Mouse (Mus musculus) mesoderm, embryonic 11.5 days (tissue): ENCODE data around the gene Ctdsp2.

Source experiments
- DNase-seq: peaks from one replicate; pipeline ENCODE4 v3.0.0-alpha.2; 2012; ENCODE audit warnings: low read depth, low spot score

The Ctdsp2 gene

DNA sequence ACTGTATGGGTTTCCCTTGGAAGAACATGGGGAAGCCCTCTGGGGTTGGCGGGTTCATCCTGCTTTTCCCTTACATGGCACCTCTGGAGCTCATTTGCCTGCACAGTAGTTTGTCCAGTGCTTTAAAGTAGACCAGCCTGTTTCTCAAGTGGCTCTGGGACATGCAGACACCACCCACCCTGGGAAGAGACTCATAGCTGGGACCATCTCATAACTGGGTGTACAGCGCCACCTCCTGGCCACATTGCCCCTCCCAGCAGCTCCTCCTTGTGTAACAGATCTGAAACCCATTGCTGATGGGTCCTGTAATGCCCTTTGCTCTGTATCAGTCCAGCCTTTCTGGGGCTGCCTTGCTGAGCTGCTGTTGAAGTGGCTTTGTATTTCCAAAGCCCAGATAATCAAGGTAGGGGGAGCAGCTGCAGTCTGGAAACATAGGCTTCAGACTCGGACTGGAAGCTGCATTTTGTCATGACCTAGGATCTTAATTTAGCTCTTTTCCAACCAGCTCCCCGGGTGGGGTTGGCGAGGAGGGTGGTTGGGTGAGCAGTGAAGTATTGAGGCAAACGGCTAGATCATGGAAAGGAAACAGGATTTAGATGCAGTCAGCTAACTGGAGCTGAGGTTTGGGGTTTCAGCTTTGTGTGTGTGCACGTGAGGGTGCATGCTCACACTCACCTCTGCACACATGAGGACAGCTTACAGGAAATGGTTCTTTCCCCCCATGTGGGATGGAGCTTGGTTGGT is 12.0 kb downstream of the Ctdsp2 start:
- peak; percentile 92 for DNase-seq

DNA sequence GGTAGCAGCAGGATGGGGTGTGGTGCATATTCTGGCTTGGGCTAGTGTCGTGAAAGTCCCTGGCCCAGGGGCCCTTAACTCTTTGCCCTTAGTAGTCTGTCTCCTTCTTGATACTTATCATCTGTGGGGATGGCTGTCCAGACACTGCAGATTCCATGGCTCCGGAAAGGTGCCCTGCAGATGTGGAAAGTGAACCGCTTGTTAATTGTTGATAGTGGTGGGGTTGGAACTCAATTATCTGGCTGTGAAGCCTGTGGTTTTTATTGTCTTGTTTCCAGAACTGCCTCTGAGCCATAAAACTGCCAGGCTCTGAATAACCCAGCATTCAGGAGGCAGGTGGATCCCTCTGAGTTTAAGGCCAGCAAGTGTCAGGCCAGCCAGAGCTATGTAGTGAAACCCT is 13.2 kb downstream of the Ctdsp2 start:
- DNase-seq, result no peak

DNA sequence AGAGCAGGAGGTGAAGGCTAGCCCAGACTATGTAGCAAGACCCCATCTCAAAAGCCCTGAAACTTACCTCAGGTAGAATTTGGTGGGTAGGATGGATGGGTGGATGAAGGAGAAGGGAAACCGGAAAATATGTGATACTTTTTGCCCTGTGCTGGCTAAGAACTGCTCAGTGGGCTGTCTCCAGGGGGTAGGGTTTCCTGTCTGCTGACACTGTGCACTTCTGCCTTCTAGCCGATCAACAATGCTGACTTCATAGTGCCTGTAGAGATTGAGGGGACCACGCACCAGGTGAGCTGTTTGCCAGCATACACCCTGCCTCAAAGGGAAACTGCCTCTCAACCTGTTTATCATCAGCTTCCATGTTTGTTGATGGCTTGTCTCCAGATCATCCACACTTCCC is 15.1 kb downstream of the Ctdsp2 start:
- DNase-seq, result no peak

DNA sequence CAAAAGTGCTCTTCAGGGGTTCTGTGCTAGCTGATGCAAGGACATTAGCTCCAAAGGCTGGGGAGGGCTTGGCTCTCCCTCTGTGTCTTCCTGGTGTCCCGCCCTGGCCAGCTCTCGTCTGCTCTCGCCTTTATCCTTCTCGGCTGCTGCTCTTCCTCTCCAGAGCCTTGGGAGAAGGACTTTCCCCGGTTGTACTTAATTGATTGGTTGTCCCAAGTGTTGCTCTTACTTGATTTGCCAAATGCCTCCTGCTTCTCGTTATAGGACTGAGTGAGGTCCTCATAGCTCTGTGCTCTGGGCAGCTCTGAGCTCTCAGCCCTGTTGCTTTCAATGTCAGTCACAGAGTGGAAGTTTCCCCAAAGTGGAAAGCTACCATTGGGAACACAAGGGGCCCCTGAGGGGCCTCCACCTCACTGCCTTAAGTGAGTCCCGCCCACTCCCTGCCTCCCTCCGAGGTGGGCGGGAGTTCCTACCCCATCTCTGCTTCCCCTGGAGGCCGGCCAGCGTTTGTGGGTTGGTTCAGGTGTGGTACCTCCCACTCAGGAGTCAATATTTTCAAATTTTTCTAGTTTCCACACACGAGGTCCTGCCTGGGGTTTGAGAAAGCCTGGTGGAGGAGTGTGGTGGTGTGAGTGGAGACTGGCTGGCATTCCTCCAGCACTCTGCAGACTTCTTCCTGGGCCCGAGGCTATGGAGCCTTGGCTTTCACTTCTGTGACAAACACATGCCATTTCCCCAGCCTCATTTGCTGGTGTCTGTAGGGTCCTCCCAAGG is 19.0 kb downstream of the Ctdsp2 start:
- no peak for DNase-seq

DNA sequence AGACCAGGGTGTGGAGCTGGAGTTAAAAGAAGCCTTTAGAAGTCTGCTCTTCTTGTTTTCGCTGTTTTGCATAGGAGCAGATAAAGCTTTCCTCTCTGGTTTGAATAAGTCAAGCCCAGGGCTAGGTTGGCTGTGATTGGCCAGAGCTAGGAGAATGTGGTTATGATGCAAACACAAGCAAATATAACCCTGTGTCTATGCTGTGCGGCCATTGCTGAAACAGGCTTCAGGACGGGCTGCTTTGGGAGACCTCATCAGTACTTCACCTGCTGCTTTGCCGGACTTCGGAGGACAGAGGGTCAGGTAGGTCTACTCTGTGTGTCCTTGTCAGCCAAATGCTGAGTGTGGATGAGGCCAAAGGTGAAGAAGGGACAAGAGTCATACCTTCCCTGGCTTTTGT is 22.0 kb downstream of the Ctdsp2 start, which contains the start of gene Avil:
Gene Avil (plus strand): TSS at position 181 of the 400 bp plus-strand sequence.
- no peak for DNase-seq

DNA sequence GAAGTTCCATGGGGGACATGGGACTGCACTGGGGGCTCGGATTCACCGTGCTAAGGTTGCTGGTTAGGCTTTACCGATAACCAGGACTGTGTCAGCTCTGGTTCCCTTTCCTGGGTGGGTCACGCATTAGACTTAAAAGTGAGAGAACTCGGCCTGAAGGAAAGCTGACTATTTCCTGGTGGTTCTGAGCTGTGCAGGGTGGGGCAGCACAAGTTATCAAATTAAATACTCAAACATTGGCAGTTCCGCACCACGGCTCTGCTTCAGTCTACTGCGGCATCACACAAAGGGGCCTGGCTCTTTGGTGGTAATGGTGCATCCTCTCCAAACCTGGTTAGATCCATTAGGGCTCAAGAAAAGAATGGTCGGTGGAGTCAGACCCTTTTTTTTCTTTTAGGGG is 22.8 kb downstream of the Ctdsp2 start:
- DNase-seq, result no peak

DNA sequence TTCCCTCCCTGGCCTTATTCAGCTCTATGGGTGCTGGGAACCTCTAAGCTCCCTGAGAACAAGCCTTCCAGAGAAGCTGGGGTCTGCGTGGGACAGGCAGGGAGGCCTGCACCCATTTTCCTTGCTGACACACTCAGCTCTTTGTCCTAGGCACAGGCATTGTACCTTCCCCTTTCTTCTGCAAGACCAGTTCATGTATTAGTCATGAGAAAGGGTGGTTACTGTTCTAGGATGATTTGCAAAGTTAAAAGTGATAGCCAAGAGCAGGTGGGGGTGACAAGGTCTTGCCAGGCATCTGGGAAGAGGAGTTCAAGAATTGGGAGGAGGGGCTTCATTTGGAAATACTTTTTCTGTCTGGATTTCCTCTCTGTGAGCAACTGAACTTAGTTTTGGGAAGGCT is 23.5 kb downstream of the Ctdsp2 start:
- no peak for DNase-seq

DNA sequence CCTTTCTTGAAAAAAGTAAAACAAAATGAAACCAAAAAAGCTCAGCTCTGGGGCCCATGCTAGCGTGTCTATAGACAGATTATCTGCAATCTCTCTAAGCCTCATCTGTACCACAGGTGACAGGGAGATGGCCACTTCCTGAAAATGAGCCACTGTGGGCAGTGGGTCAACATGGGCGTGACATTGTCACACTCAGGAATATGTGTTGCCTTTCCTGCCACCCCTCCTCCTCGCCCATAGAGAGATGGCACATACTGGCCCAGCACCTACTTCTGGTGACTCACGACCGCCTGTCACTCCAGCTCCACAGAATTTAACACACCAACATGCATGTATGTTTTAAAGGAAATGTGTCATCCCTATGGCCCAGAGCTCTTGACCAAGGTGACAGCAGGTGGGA is 24.2 kb downstream of the Ctdsp2 start:
- no peak for DNase-seq

DNA sequence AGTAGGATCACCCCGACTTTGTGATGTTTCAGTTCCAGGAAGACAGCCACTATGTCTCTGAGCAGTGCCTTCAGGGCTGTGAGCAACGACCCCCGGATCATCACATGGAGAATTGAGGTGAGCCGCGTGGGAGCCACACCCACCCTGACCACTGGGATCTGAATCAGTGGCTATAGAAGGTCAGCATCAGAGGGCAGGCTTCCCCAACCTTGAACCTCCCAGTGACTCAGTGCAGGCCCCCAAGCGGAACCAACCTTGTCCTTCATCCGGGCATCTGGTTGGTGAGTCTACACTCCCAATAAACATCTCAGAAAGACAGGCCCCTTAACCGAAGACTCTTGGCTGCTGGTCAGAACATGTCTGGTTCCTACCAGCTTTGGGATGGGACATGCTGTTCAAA is 24.8 kb downstream of the Ctdsp2 start:
- no peak for DNase-seq

DNA sequence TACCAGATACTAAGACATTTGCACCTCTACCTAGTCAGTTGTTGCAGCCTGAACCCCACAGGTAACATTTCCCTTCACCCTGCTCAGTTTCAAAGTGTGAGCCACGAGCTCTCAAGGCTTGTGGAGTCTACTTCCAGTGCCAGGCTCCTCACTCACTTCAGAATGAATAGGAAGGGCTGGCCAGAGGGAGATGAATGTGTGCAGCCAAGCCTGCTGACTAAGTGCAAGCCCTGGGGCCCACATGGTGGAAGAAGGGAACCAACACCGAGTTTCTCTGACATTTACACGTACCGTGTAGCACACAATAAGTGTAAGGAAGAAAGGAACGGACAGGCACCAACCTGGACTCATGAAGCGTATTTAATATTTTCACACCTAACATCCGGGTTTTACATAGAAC is 25.3 kb downstream of the Ctdsp2 start:
- DNase-seq, result no peak

DNA sequence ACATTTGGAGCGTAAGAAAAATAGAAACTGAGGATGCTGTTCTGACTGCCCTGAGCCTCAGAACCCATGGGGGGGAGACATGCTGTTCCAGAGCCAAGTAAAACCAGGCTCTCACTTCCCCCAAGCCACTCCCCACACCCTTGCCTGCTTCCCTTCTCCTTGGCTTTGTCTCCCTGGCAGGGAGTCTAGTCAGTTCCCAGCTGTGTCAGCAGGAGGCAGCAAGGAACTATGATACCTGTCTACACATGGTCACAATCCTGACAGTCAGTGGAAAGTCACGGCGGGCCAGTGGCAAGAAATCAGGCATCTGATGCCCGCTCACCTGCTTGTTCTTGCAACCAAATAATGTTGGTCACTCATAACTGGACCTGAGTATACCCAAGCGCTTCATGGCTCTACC is 38.0 kb downstream of the Ctdsp2 start:
- DNase-seq, result no peak

DNA sequence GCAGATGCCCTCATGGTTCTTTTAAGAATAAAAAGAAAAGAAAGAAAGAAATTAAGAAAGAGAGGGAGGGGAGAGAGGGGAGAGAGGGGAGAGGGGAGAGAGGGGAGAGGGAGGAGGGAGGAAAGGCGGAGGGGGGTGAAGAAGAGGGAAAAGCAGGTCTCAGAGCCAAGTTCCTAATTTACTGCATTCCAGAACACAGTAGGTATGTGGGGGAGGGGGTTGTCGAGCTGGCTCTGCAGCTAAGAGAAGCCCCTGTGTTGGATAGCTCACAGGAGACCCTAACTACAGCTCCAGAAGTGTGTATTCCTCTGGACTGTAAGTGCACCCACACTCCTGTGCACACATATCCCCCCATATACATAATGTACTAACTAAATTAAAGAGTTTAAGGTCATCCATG is 38.6 kb downstream of the Ctdsp2 start:
- no peak for DNase-seq

DNA sequence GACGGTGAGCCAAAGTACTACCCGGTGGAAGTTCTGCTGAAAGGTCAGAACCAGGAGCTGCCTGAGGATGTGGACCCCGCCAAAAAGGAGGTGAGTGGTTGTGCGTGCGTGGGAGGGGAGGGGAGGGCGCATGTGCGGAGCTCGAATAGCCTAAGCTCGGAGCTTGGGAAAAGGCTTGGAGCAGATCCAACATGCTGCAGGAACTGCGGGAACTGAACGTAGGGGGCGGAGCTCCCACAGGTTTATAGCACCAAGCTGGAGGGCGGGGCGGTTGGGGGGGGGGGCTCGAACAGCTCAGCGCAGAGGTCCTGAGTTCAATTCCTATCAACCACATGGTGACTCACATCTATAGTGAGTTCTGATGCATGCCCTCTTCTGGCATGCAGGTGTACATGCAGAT is 39.9 kb downstream of the Ctdsp2 start:
- no peak for DNase-seq

DNA sequence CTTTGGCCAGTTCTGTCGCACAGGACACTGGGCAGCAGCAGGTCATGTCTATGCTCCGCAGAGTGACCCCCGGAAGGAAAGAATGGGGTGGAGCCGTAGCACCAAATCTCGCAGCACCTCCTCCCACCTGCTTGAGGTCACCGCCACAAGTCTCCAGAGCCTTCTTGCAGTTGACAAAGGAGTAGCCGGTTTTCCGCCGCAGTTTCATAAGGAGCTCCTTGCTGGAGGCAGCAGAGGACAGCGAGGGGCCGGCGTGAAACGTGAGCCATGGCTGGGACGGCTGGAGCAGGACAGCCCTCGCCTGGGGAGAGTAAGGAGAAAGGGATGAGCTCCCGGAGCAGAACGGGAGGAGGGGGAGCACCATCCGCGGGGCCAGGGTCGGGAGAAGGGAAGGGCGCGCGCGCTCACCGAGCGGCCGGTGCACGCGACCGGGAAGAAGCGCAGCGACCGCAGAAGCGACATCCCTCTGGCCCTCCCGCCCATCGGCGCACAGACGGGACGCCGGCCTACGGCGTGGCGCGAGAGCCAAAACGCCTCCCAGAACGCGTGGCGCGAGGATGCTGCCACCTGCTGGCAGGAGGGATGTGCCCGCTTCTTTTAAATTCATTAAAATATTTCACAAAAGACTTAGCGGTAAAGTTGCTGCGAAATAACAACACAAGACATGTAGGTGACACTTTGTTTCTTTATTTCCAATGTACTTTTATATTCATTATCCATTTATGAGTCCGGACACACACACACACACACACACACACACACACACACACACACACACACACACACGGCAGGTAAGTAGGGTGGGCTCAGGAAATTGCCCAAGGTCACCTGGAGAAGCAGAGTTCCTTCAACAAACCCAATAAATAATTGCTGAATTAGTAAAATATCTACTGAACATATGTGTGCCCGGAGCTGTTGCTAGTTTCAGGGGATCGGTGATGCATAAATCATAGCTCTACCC is 52.1 kb downstream of the Ctdsp2 start, which contains the start of gene Tsfm:
Gene Tsfm (minus strand): TSS at position 505 of the 961 bp plus-strand sequence.
- DNase-seq, result peak; percentile 94

DNA sequence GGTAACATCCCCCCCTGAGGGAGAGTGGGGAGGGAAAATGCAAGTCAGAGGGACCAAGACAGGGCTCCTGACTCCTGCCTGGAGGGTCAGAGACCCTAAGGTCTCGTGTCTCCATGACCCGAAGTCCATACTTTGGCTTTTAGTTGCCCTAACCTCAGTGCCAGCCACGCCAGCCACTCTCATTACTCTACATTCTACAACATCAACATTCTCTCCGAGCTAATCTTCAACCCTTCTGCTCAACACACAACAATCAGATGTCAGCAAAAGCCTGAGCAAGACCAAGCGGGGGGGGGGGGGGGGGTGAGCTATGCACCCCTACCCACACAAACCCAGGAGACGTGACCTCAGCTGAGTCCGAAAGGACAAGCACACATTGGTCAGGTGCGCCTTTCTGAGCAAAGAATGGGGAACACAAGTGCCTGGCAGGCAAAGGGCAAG is 54.8 kb downstream of the Ctdsp2 start:
- no peak for DNase-seq

DNA sequence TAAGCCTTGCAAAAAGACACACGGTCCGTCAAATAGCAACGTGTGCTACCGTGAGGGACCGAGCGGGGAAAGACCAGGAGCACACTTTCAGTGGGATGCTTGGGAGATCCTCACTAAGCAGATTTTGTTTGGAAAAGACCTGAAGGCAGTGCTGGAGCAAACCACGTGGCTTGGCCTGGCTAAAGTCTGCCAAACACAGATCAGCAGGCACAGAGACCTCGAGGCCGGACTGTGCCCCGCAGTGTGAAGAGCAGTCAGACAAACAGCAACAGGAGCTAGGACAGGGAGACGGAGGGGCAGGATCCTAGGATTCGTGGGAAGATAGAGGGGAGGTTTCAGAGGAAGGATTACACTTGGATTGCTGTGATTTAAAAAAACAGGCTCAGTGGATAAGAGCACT is 57.8 kb downstream of the Ctdsp2 start:
- DNase-seq, result no peak

DNA sequence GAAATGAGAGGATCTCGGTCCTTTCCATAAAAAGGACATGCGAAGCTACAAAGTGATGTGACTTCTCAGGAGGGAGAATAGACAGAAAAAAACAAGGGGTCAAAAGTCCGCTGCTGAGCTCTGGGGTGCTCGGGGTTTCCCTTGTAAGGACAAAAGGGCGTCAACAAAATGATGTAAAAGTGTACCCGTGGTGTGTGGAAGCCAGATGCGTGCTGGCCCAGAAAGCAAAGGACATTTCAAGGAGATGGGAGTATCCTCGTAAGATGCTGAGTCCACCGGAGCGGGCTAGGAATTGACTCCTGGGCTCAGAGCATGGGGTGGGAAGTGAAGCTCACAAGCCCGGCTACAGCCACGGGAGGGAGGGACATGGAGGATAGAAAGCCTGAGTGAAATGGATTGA is 59.1 kb downstream of the Ctdsp2 start:
- no peak for DNase-seq

DNA sequence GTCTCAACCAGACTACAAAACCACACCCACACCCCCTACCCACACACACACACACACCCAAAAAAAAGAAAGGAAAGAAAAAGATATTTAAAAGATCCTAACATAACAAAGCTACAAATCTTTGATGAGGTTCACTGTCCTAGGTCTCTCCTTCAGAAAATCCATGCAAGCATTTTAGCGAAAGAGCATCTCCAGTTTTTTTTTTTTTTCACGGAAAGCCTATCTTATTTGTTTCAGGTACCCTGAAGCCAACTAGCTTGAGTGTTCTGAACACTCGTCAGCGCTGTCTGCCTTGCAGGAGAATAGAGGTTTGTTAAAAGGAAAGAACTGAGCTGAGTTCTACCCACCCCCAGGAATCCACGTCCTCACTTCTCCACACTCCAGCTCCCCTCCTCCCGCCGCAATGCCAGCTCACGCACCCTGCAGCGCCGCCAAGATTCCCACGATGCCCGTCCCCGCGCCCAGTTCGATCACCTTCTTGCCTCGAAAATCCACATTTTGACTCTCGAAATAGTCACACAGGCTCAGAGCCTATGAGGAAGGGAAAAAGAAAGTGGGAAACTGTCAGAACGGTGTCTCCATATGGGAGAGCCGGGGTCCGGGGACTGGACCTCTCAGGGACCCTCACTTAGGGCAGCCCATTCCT is 62.2 kb downstream of the Ctdsp2 start:
- DNase-seq, result no peak

DNA sequence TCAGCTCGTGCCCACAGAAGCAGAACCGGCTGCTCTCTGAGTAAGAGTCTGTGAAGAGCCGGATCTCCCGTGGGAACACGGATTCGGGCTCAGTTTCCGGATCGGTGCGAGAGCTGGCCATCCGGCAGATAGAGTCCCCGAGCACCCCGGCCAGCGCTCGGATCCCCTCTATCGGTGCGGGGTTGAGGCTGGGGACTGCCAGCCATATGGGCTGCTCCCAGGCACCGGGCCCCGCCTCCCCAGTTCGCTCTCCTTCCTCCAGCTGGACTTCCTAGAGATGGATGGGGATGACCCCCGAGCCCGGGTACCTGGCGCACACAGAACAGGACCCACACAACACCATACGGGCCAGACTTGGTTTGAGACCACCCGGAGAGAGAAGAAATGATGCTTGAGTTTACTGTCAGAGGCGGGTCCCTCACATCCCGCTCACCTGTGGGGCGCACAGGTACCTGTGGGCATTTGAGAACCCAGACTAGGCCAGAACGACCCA is 62.8 kb downstream of the Ctdsp2 start, which contains the start of the genes Mettl1 and Eef1akmt3:
Gene Mettl1 (plus strand): TSS at position 141 of the 493 bp plus-strand sequence.
Gene Eef1akmt3 (minus strand): TSS at position 240 of the 493 bp plus-strand sequence.
- no peak for DNase-seq

DNA sequence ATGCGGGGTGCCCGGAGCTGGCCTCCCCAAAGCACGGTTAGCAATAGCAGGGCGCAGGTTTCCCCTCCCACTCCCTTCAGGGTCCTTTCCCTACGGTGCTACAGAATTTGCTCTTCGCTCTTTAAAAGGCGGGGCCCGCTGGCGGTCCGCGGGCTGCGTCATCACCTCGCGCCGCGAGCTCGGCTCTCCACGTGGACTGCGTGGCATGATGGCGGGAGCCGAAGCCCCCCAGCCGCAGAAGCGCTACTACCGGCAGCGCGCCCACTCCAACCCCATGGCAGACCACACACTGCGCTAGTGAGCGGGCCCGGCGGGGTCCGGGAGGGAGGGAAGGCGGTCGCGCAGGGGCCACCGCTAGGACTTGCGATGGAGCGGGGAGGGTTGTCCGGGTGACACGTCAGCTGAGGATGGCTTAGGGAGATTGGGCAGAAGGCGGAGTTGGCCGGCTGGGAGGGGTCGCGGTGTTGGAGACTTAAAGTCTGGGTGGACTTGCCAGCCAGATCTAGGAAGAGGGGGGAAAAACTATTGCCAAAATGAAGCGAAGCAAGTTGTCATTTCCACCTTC is 63.3 kb downstream of the Ctdsp2 start:
- peak; percentile 94 for DNase-seq
